Comparison of ENCODE assay signal across 26 mouse cellular contexts in the genomic region with DNA sequence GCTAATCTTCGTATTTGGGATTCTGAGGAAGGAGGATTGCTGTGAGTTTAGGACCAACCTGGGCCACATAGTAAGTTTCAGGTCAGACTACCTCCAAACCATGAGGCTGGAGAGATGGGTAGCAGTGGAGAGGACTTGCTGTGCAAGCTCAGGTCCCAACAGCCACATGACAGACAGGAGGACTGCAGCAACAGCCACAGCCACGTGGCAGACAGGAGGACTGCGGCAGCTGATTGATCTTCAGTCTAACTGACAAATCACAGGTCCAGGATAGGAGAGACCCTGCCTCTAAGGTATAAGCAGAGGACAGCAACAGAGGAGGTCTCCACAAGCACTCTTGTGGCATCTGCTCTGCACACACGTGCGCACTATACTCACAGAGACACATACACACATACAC. TPM values are rescaled to one million over a fixed set of nuclear protein-coding genes. Genes with fewer than 3 reads are reported as not detected.
DNase-seq lines count a peak whose midpoint lies in the region; ATAC-seq and TF ChIP-seq lines count a peak whose summit lies in the region.
"Had no signal": no experiment of that assay in that cellular context is flagged by ENCODE, and none has a peak within 500 bp of the region (broad histone marks: within the 10 kb centered on the region; RNA-seq: fewer than 3 reads in every experiment).

No protein-coding gene starts in this region.

- H3K4me3 ChIP-seq in hindbrain, embryonic 10.5 days: no peak overlapping the region
- H3K4me3 ChIP-seq in hindbrain, postnatal 0 days (ENCODE audit: low read length): no peak overlapping the region
- H3K4me3 ChIP-seq in E14TG2a.4 (replicated peaks; ENCODE audit: low read length) (peak overlapping the region; percentile 51; the same call in 1 of the 2 replicates), ES-E14 (ENCODE audit: insufficient read depth in 1 of 2, low read depth in 1 of 2, low read length in 2 of 2, poor library complexity in 1 of 2, severe bottlenecking in 1 of 2) (no peak overlapping the region)
- H3K4me3 ChIP-seq in midbrain, embryonic 12.5 days: no peak overlapping the region
- H3K4me3 ChIP-seq: heart, embryonic 13.5 days; left cerebral cortex, adult 2 months; liver, embryonic 12.5 days had no signal

- H3K27ac ChIP-seq in hindbrain, embryonic 10.5 days: peak overlapping the region; percentile 92
- no peak overlapping the region for H3K27ac ChIP-seq in hindbrain, postnatal 0 days
- H3K27ac ChIP-seq in ES-E14 (ENCODE audit: insufficient read depth, low read depth, low read length, poor library complexity, severe bottlenecking): peak overlapping the region; percentile 97; the same call in 1 of the 2 replicates
- H3K27ac ChIP-seq in midbrain, embryonic 12.5 days (replicated peaks): peak overlapping the region; percentile 89

- no peaks in the 10 kb centered on the region for H3K27me3 ChIP-seq in hindbrain, embryonic 10.5 days (ENCODE audit: insufficient read depth, poor library complexity, severe bottlenecking)
- no peaks in the 10 kb centered on the region for H3K27me3 ChIP-seq in hindbrain, postnatal 0 days (ENCODE audit: insufficient read depth, low read length)
- no peaks in the 10 kb centered on the region for H3K27me3 ChIP-seq in E14TG2a.4 (ENCODE audit: insufficient read depth, low read length)
- H3K27me3 ChIP-seq in midbrain, embryonic 12.5 days: no peaks in the 10 kb centered on the region
- H3K27me3 ChIP-seq: heart, embryonic 13.5 days; liver, embryonic 12.5 days had no signal

- H3K9me3 ChIP-seq in hindbrain, embryonic 10.5 days: peaks cover 13% of the 10 kb centered on the region
- H3K9me3 ChIP-seq in hindbrain, postnatal 0 days (ENCODE audit: low read length): no peaks in the 10 kb centered on the region
- H3K9me3 ChIP-seq in E14TG2a.4 (ENCODE audit: low read length): no peaks in the 10 kb centered on the region; the same call in 1 of the 2 replicates
- H3K9me3 ChIP-seq in ES-E14 (ENCODE audit: control insufficient read depth, insufficient read depth, low read depth, low read length): no peaks in the 10 kb centered on the region
- no peaks in the 10 kb centered on the region for H3K9me3 ChIP-seq in midbrain, embryonic 12.5 days
- H3K9me3 ChIP-seq: heart, embryonic 13.5 days; liver, embryonic 12.5 days had no signal

- H3K9ac ChIP-seq in hindbrain, postnatal 0 days (replicated peaks; ENCODE audit: low read length): no peak overlapping the region
- H3K9ac ChIP-seq in ES-E14 (ENCODE audit: insufficient read depth, low read depth, low read length, poor library complexity, severe bottlenecking): peak overlapping the region; percentile 1; the same call in 1 of the 2 replicates
- no peak overlapping the region for H3K9ac ChIP-seq in midbrain, embryonic 12.5 days (replicated peaks)
- H3K9ac ChIP-seq: heart, embryonic 13.5 days; liver, embryonic 12.5 days; lung, embryonic 14.5 days had no signal

- H3K36me3 ChIP-seq in hindbrain, embryonic 10.5 days: peaks cover 92% of the 10 kb centered on the region
- H3K36me3 ChIP-seq in hindbrain, postnatal 0 days (ENCODE audit: insufficient read depth, low read length): no peaks in the 10 kb centered on the region; the same call in 1 of the 2 replicates
- peaks cover 32% of the 10 kb centered on the region for H3K36me3 ChIP-seq in E14TG2a.4 (ENCODE audit: insufficient read depth, low read length)
- H3K36me3 ChIP-seq in ES-E14 (ENCODE audit: control insufficient read depth, insufficient read depth, low read length, poor library complexity, severe bottlenecking): peaks cover 9% of the 10 kb centered on the region; the same call in 1 of the 2 replicates
- peaks cover 71% of the 10 kb centered on the region for H3K36me3 ChIP-seq in midbrain, embryonic 12.5 days

- H3K4me2 ChIP-seq in hindbrain, postnatal 0 days (ENCODE audit: low read depth, low read length): no peak overlapping the region
- H3K4me2 ChIP-seq in midbrain, embryonic 12.5 days (replicated peaks): no peak overlapping the region
- H3K4me2 ChIP-seq: heart, embryonic 13.5 days; liver, embryonic 12.5 days; lung, embryonic 14.5 days had no signal

- no peak for TF ChIP-seq CTCF in hindbrain, postnatal 0 days (IDR thresholded peaks at IDR 0.05; ENCODE audit: low read depth)
- TF ChIP-seq CTCF in E14TG2a.4 (conservative IDR thresholded peaks at IDR 0.05; ENCODE audit: low read length): no peak

- in situ Hi-C loops in ES-E14 (cut with MboI; ENCODE audit: low sequenced_read_pairs in 2 of 2, unreplicated experiment in 2 of 2): no loop called here

- no peak for ATAC-seq in hindbrain, postnatal 0 days
- ATAC-seq in midbrain, embryonic 12.5 days (ENCODE audit: low FRiP score, low read depth): no peak
- ATAC-seq: intestine, embryonic 16.5 days; liver, embryonic 12.5 days had no signal

- no peak for DNase-seq in hindbrain, embryonic 10.5 days (ENCODE audit: low spot score)
- DNase-seq in hindbrain, postnatal 0 days (ENCODE audit: low spot score): no peak
- DNase-seq in ES-E14 (ENCODE audit: low read depth, low spot score): no peak
- no peak for DNase-seq in lung, postnatal 36 days
- DNase-seq in kidney, postnatal 36 days: no peak
- DNase-seq: adrenal gland, postnatal 10 days; cerebellum, adult 18-20 months; cerebellum, postnatal 36 days; heart, postnatal 4 days; spleen, adult 18-20 months; thymus, adult 18-20 months had no signal

- H3K4me1 ChIP-seq in hindbrain, embryonic 10.5 days (replicated peaks): peaks cover 63% of the 10 kb centered on the region
- H3K4me1 ChIP-seq in hindbrain, postnatal 0 days (ENCODE audit: insufficient read depth, low read length): peaks cover 7% of the 10 kb centered on the region
- H3K4me1 ChIP-seq in E14TG2a.4 (replicated peaks; ENCODE audit: low read depth, low read length) (peaks cover 99% of the 10 kb centered on the region), ES-E14 (ENCODE audit: control insufficient read depth in 2 of 2, insufficient read depth in 2 of 2, low read length in 2 of 2, poor library complexity in 1 of 2) (peaks cover 34 to 51% of the 10 kb centered on the region in 2 experiments)
- peaks cover 40% of the 10 kb centered on the region for H3K4me1 ChIP-seq in midbrain, embryonic 12.5 days

- WGBS in hindbrain, embryonic 10.5 days: 72% methylated on average over 5 of the region's 5 CpGs
- 77% methylated on average over 5 of the region's 5 CpGs for WGBS in hindbrain, postnatal 0 days
- 84% methylated on average over 5 of the region's 5 CpGs for WGBS in midbrain, embryonic 12.5 days

TF ChIP-seq in ES-E14, 5 proteins besides CTCF, POLR2A, EP300 and RAD21:
- TF ChIP-seq ZC3H11A (IDR thresholded peaks at IDR 0.05; ENCODE audit: borderline replicate concordance, low read depth, low read length) (no peak), HCFC1 (IDR thresholded peaks at IDR 0.05; ENCODE audit: borderline replicate concordance, insufficient read depth, low read length) (no peak), MAFK (IDR thresholded peaks at IDR 0.05; ENCODE audit: insufficient read depth, low read depth, low read length) (no peak), CHD2 (IDR thresholded peaks at IDR 0.05; ENCODE audit: low read depth, low read length) (no peak), ZNF384 (IDR thresholded peaks at IDR 0.05; ENCODE audit: low read depth, low read length) (no peak)

RNA-seq across cellular contexts. Expression of a gene that starts 17.8 kb away (rescaled TPM):
- polyA plus RNA-seq in hindbrain, embryonic 10.5 days (2016; fragmentation: Nextera tagmentation; extraction: Ambion mirVana): 144 and 181 TPM in 2 replicates
- 16.8 and 17.9 TPM in 2 replicates for total RNA-seq in hindbrain, postnatal 0 days (2014; rRNA removed)
- 20.2 and 22.9 TPM in 2 replicates for polyA plus RNA-seq in hindbrain, postnatal 0 days (2015; fragmentation: Nextera tagmentation; extraction: Ambion mirVana)
- total RNA-seq in ES-E14 (2012; rRNA removed): 93.8 and 132 TPM in 2 replicates
- 122 and 134 TPM in 2 replicates for polyA plus RNA-seq in midbrain, embryonic 12.5 days (2016; fragmentation: Nextera tagmentation; extraction: Ambion mirVana)

RNA-seq across cellular contexts. Expression of a gene that starts 36.1 kb away (rescaled TPM):
- polyA plus RNA-seq in hindbrain, embryonic 10.5 days (2016; fragmentation: Nextera tagmentation; extraction: Ambion mirVana): not detected in 2 replicates
- not detected in 2 replicates for total RNA-seq in hindbrain, postnatal 0 days (2014; rRNA removed)
- polyA plus RNA-seq in hindbrain, postnatal 0 days (2015; fragmentation: Nextera tagmentation; extraction: Ambion mirVana): not detected in 2 replicates
- total RNA-seq in ES-E14 (2012; rRNA removed): not detected in 2 replicates
- polyA plus RNA-seq in midbrain, embryonic 12.5 days (2016; fragmentation: Nextera tagmentation; extraction: Ambion mirVana): not detected in 2 replicates
- total RNA-seq: adrenal gland, postnatal 10 days; granulocyte monocyte progenitor cell, adult 5-6 weeks; heart, postnatal 4 days; layer of hippocampus, adult 18-20 months; left cerebral cortex, adult 2 months; MEL had no signal
- polyA plus RNA-seq: C2C12; heart, embryonic 13.5 days; intestine, embryonic 16.5 days; kidney, embryonic 16.5 days; limb, embryonic 11.5 days; liver, embryonic 12.5 days; lung, embryonic 14.5 days; stomach, embryonic 14.5 days; urinary bladder, adult 2 months had no signal

RNA-seq across cellular contexts. Expression of a gene that starts 52.3 kb away (rescaled TPM):
- 0.05 TPM in 1 of 2 replicates, not detected in the other for polyA plus RNA-seq in hindbrain, embryonic 10.5 days (2016; fragmentation: Nextera tagmentation; extraction: Ambion mirVana)
- not detected in 2 replicates for total RNA-seq in hindbrain, postnatal 0 days (2014; rRNA removed)
- 0.09 and 0.16 TPM in 2 replicates for polyA plus RNA-seq in hindbrain, postnatal 0 days (2015; fragmentation: Nextera tagmentation; extraction: Ambion mirVana)
- total RNA-seq in ES-E14 (2012; rRNA removed): 2.2 and 3.4 TPM in 2 replicates
- polyA plus RNA-seq in midbrain, embryonic 12.5 days (2016; fragmentation: Nextera tagmentation; extraction: Ambion mirVana): 0.05 TPM in 2 replicates
- total RNA-seq: adrenal gland, postnatal 10 days; granulocyte monocyte progenitor cell, adult 5-6 weeks; heart, postnatal 4 days; MEL had no signal
- polyA plus RNA-seq: C2C12; heart, embryonic 13.5 days; intestine, embryonic 16.5 days; kidney, embryonic 16.5 days; limb, embryonic 11.5 days; liver, embryonic 12.5 days; lung, embryonic 14.5 days; urinary bladder, adult 2 months had no signal

RNA-seq across cellular contexts. Expression of a gene that starts 54.3 kb away (rescaled TPM):
- polyA plus RNA-seq in hindbrain, embryonic 10.5 days (2016; fragmentation: Nextera tagmentation; extraction: Ambion mirVana): 0.04 TPM in 1 of 2 replicates, not detected in the other
- total RNA-seq in hindbrain, postnatal 0 days (2014; rRNA removed): 0.21 TPM in 1 of 2 replicates, not detected in the other
- polyA plus RNA-seq in hindbrain, postnatal 0 days (2015; fragmentation: Nextera tagmentation; extraction: Ambion mirVana): not detected in 2 replicates
- total RNA-seq in ES-E14 (2012; rRNA removed): 1.3 and 2.8 TPM in 2 replicates
- 0.07 TPM in 1 of 2 replicates, not detected in the other for polyA plus RNA-seq in midbrain, embryonic 12.5 days (2016; fragmentation: Nextera tagmentation; extraction: Ambion mirVana)
- total RNA-seq: adrenal gland, postnatal 10 days; granulocyte monocyte progenitor cell, adult 5-6 weeks; heart, postnatal 4 days; layer of hippocampus, adult 18-20 months; MEL had no signal
- polyA plus RNA-seq: C2C12; heart, embryonic 13.5 days; intestine, embryonic 16.5 days; kidney, embryonic 16.5 days; limb, embryonic 11.5 days; liver, embryonic 12.5 days; lung, embryonic 14.5 days; stomach, embryonic 14.5 days; urinary bladder, adult 2 months had no signal
